Mouse (Mus musculus): ENCODE measurements around the gene Pou2f3.

DNA sequence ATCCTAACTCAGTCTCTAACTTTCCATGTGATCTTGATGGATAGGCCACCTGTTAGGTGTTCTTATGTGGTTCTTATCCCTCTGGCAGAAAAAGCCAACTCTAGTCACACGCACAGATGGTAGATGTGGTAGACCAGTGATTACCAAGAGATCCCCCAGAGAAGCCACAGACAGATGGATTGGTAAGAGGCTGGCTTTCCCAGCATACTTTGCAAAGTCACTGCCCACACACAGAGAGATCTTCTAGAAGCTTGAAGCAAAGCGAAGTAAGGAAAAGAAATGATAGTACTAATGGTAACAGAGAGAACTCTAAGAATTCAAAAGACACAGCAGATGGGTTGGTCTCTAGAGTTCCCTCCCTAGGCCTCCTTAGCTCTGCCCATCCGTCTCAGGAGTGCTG, 60.7 kb downstream of the Pou2f3 start:
- no peak for TF ChIP-seq CTCF (IDR thresholded peaks at IDR 0.05; ENCODE audit: low read depth)
- TF ChIP-seq EP300 (IDR thresholded peaks at IDR 0.05; ENCODE audit: low read depth): no peak

All from liver, embryonic 14.5 days (tissue).